Mouse (Mus musculus): ENCODE measurements around the gene Upk3bl.
"Not testable (repeated sequence)": the region's sequence is repeated elsewhere in the genome, so short reads cannot be mapped to it uniquely, and the experiment has no call there.

Upk3bl gene

DNA sequence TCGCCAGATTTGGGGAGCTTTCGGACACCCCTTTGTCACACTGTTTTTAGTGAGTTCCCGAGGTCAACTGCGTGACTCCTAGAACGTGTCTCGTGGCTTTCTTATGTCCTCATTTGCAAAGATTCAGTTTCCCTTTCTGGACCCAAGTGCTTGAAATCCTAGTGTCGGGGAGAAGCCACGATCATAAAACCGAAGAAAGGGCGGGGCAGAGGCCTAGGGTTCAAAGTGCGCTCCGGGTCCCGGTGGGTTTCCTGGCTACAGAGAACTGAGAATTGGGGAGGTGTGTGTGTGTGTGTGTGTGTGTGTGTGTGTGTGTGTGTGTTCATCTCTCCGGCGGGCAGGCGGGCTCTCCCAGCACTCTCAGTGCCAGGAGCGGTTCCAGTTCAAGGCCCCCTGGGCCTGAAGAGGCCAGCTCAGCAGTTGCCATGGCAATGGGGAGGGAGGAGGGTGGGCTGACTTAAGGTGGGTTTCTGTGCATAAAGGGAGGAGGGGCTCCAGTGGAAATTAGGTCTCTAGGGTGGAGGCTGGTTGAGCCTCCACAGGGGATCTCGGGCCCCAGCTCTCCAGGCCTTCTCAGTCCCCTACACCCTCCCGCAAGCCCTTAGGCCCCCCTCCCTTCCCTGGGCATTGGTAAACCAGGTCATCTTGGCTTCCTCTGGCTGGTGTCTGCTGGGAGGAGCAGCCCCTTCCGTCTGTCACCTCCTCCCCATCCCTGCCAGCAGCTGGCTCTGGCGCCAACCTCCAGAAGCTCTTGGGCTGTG, 30.8 kb downstream of the Upk3bl start:
- DNase-seq (ENCODE audit: low spot score in 2 of 2): no peak

DNA sequence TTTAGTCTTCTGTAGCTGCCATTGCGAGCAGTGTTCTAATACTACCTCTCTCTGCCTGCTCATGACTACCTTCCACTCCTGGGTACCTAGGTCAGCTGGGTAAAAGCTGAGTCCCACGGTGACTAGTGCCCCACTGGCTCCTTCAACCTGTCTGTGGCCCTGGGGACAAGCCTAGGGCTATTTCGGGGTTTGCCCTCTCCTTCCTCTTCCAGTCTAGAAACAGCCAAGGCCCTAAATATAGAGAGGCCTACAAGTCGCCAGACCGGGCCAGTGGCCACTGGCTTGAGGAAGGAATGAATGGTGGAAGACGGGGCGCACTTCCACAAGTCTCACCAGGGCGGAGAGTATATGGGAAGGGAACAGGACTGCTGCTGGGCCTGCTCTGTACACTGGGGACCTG, 32.0 kb downstream of the Upk3bl start:
- DNase-seq (ENCODE audit: low spot score in 2 of 2): no peak

DNA sequence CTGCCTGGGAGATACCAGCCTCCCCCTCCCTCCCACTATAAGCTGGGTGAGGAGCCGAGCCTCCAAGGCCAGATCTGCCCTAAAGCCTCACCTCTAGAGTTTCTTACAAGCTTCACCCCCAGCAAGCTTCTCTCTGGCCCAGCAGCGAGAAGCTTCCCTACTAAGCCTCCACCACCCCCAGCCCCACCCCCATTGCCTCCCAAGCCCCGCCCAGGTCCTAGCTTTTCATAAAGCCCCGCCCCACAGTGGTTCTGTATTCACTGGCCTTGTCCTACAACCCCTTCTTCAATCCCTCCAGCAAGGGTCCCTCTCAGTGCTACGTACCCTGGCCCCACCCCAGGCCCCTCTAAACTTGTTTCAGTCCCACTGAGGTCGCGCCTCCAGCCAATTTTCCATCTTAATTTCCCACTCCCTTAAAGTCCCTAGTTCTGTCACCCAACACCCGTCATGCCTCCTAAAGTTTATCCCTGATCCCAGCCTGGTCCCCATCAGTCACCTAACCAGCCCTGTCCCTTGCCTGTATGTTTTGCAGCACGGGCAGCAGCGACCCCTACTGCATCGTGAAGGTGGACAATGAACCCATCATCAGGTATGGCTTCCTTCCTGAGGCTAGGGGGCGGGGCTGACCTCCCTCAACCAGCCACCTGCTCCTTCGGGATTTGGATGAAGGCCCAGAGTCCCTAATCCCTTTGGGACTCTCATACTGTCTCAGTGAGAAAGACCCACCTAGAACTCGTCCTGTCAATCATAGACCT, 34.7 kb downstream of the Upk3bl start:
- DNase-seq (ENCODE audit: low spot score in 2 of 2): no peak

DNA sequence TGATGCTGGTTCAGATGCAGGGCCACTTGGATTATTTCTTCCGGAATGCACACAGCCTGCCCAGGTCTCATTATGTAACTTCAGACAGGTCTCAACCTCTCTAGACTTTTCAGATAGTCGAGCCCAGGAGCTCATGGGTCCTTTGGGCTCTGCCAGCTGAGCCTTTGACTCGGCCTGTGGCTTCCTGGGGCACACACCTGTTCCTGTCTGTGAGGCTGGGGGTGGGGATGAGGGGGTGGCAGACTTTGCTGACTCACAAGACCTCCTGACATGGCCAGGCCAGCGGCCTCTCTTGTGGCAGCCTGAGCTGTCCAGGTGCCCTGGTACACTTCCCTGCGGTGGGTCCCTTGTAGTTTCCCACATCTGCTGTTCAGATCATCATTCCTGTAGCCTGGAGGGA, 37.6 kb downstream of the Upk3bl start:
- no peak for DNase-seq (ENCODE audit: low spot score in 2 of 2)

DNA sequence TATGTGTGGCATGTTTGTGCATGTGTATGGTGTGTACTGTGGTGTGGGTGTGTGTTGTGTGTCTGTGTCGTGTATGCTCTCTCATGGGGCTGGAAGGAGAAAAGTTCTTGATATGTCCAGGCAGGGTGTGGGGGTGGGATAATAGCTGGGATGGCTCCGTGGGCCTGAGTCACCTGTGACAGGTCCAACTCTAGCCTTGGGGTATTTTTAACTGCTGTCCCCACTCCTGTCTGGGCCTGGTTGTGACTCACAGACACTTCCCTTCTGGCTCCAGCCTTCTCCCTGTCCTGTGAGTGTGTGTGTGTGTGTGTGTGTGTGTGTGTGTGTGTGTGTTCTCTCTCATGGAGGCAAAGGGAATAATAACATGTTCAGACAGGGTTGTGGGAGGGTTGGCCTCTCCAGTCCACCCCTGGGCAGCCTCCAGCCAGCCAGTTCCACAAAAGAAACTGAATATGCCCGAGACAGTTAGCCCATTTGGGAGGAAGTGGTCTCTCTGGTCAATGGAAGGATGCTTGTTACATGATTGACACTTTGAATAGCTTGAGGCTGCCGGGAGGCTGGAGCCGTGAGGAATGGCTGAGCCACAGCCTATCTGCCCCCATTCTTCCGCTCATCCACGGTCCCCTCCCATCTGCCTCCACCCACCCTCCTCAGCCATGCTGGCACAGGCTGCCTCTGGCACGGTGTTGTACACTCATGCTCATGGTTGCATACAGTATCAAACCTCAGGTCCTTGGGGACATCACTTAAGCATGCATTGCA, 40.1 kb downstream of the Upk3bl start:
- DNase-seq (ENCODE audit: low spot score in 2 of 2): no peak

DNA sequence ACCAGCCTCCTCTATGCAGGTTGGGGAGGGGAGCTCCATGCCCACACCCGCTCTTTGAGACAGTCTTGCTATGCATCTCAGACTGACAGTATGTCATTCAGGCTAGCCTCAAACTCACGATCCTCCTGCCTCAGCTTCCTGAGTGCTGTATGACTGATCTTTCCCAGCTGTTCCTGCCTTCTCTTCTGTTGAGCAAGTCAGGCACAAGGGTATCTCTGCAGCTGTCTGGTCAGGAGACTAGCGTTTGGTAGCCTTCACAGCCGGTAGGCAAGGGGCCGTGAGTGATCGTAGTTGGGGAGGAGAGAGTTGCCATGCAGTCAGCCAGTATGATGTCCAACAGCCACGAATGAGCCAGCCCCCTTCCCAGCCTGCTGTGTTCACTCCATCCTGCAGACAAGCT, 40.8 kb downstream of the Upk3bl start:
- DNase-seq (ENCODE audit: low spot score in 2 of 2): no peak

DNA sequence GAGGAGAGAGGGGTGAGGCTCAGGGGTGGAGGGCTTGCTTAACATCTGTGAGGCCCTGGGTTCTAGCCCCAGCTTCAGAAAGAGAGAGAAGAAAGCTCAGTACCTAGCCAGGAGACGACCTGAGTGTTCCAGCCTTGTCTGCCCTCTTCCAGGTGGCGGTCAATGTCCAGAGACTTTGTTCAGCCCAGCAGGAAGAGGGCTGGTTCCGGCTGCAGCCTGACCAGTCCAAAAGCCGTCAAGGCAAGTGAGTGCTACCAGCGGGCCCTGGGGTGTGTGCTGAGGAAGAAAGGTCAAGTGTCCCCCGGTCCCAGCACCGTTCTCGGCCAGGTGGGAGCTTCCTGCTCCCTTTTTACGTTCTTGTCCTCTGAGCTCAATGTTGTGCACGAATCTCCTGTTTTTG, 44.2 kb downstream of the Upk3bl start:
- no peak for DNase-seq (ENCODE audit: low spot score in 2 of 2)

DNA sequence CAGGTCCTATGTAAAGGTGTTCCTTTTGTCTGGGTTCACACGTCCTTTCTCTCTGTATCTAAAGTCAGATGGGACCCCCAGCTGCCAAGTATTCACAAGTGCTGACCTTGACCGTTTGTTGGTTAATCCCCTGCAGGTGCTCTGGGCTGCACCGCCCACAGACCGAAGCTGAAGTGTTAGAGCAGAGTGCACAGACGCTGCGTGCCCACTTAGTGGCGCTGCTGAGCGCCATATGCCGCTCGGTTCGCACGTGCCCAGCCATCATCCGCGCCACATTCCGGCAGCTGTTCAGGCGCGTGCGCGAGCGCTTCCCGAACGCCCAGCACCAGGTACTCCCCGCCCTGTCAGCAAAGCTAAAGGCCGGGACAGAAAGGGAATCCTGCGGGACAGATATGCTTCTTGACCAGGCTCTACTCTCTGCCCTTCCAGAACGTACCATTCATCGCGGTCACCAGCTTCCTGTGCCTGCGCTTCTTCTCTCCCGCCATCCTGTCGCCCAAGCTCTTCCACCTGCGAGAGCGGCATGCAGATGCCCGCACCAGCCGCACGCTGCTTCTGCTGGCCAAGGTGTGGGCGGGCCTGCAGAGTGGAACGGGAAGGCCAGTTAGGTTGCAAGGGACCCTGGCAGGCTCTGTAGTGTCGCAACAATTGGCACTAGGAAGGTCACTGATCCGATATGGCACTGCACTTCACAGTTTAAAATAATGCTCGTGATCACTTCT, 48.0 kb downstream of the Upk3bl start:
- peak; percentile 58 to 85 for DNase-seq (ENCODE audit: low spot score in 2 of 2)

DNA sequence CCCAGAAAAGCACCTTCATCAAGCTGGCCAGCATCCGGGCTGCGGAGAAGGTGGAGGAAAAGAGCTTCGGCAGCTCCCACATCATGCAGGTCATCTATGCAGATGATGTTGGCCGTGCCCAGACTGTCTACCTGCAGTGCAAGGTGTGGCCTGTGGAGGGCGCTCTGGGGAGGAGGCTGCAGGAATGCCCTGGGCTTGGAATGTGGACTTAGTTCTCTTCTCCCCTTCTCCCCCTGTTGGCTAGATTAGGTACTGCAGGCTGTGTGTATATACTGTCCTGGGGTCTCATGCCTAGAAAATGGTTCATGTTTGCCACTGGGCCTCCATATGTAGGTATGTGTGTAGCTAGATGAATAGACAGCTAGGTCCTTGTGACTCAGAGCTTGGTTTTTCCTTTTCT, 50.2 kb downstream of the Upk3bl start:
- peak; percentile 54 to 82 for DNase-seq (ENCODE audit: low spot score in 2 of 2)

DNA sequence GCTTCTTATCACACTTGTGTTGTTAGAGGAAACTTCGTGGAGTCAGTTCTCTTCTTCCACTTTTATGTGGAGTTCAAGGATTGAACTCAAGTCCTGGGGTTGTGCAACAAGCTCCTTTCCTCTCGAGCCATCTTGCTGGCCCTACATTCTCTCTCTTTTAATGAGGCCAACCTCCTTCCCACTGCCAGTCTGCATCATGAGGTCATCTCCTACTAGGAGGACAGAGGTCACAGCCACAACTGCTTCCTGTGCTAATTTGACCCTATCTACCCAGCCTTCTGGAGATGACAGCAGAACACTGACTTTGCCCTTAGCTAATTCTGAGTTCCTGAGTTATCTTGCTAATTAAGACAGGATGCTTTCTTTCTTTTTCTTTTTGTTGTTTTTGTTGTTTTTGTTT, 54.2 kb downstream of the Upk3bl start:
- DNase-seq (ENCODE audit: low spot score in 2 of 2): no peak

DNA sequence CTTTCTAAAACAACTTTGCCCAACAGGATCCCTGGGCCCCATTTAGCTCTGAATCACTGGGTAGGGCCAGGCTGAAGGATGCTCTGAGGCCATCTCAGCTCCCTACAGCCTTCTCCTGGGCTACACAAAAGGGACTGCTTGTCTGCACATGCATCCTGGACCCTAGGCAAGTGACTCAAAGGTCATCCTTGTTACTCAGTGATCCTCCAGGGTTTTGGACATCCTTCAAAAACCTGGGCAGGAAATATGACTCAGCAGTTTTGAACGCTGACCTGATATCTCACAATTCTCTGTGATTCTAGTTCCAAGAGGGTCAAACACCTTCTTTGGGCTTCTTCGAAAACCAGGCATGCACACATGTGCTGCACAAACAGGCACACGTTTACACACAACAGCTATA, 54.8 kb downstream of the Upk3bl start:
- DNase-seq (ENCODE audit: low spot score in 2 of 2): no peak

DNA sequence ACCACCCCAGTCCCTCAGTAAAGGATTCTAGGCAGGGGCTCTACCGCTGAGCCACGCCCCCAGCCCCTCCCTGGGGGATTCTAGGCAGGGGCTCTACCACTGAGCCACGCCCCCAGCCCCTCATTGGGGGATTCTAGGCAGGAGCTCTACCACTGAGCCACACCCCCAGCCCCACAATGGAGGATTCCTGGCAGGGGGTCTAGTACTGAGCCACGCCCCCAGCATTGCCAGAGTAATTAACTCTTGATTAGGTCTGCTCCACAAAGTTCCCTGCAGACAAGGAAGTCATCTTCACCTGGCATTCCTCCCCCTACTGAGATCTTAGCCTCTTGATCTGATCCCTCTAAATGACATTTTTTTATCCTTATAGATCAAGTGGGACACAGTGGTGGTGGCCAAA, 59.3 kb downstream of the Upk3bl start:
- DNase-seq (ENCODE audit: low spot score in 2 of 2): not testable (repeated sequence)
